Mouse (Mus musculus): Measurements from ENCODE around the gene Slc35d3.

DNA sequence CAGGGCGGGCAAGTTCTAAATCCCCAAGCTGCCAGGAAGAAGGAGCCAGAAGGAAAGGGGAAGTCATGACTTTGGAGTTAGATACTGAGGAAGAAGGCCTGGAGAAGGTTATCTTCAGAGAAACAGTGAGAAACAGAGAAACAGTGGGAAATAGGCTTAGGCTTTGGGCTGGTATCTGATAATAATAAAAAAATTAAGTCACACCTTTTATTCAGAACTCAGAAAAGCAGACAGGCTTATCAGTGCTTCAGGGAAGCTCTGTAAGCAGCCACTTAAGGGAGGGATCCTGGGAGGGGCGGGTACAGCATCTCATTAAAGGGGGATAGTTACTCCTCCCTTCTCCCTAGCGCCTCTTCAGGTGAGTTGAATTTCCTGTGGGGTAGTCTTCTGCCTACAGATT is 30.3 kb downstream of the Slc35d3 start:
- TF ChIP-seq POLR2A (IDR thresholded peaks at IDR 0.05; ENCODE audit: low read depth, low read length) (no peak), CTCF (conservative IDR thresholded peaks at IDR 0.05; ENCODE audit: insufficient read depth, insufficient read length, low read depth, low read length) (no peak)
